Mouse (Mus musculus) cortical plate, adult 2 months (tissue): ENCODE measurements around the gene Cyp4f18. TPM values are rescaled to one million over a fixed set of nuclear protein-coding genes. Genes with fewer than 3 reads are reported as not detected.
"Not testable (repeated sequence)": the region's sequence is repeated elsewhere in the genome, so short reads cannot be mapped to it uniquely, and the experiment has no call there.

Experiments used
- H3K27ac ChIP-seq: fragments of 200-500 bp; 2 replicates; pipeline ENCODE4 v1.5.1; 2012; ENCODE audit warnings: low read length, control low read depth, inconsistent platforms; ENCODE audit not compliant: insufficient read depth
- H3K4me1 ChIP-seq: fragments of 200-500 bp; 2 replicates; pipeline ENCODE4 v1.6.1; 2011; ENCODE audit warnings: low read length; ENCODE audit not compliant: control insufficient read depth, insufficient read depth
- H3K4me3 ChIP-seq: fragments of 200-500 bp; 2 replicates; pipeline ENCODE4 v1.5.1; 2011; ENCODE audit warnings: mild to moderate bottlenecking, low read length, control low read depth; ENCODE audit not compliant: insufficient read depth
- CTCF ChIP-seq: fragments of 200-500 bp; IDR thresholded peaks from 2 replicates; pipeline ENCODE4 v1.5.1; 2011; ENCODE audit warnings: mild to moderate bottlenecking, control low read depth, low read length; ENCODE audit not compliant: insufficient read depth; ENCODE audit errors: extremely low read depth
- POLR2A ChIP-seq: fragments of 200-500 bp; IDR thresholded peaks from 2 replicates; pipeline ENCODE4 v1.6.1; 2011; ENCODE audit warnings: mild to moderate bottlenecking, low read length, control low read depth; ENCODE audit not compliant: insufficient read depth; ENCODE audit errors: extremely low read depth
- polyA plus RNA-seq: library from polyadenylated mRNA; depleted of rRNA; stranded (reverse); fragments of >200 nt; gene quantifications from 2 replicates; pipeline ENCODE4 v1.2.3, GENCODE M21; 2012; rRNA removed

The Cyp4f18 gene
- 0.15 and 0.17 TPM in 2 replicates for polyA plus RNA-seq

GRCm38 (mm10) chr8:72009473-72009872, at the start of gene Cyp4f18:
Gene Cyp4f18 (minus strand): TSS chr8:72009626.
- TF ChIP-seq POLR2A (no peak), CTCF (no peak)

GRCm38 (mm10) chr8:72057643-72058042, 48.2 kb upstream of the Cyp4f18 start:
- H3K4me3 ChIP-seq, H3K27ac ChIP-seq, H3K4me1 ChIP-seq: not testable (repeated sequence)

More at GRCm38 (mm10) chr8:72009473-72009872, at the start of gene Cyp4f18:
- Histone ChIP-seq H3K27ac (no peak within 1 kb of the TSS), H3K4me3 (no peak within 1 kb of the TSS), H3K4me1 (no peaks in the 10 kb centered on the region)

GRCm38 (mm10) chr8:72054633-72055032, 45.2 kb upstream of the Cyp4f18 start:
- not testable (repeated sequence) for H3K4me3 ChIP-seq, H3K27ac ChIP-seq, H3K4me1 ChIP-seq

GRCm38 (mm10) chr8:72042493-72042892, 33.1 kb upstream of the Cyp4f18 start:
- no peak overlapping the region for H3K27ac ChIP-seq
- H3K4me1 ChIP-seq = no peaks in the 10 kb centered on the region
- H3K4me3 ChIP-seq = no peak overlapping the region
- TF ChIP-seq POLR2A = no peak
- no peak for TF ChIP-seq CTCF

GRCm38 (mm10) chr8:72040918-72041317, 31.5 kb upstream of the Cyp4f18 start, which contains the start of gene Olfr372:
Gene Olfr372 (plus strand): TSS chr8:72041218.
- not testable (repeated sequence) for H3K4me3 ChIP-seq, H3K27ac ChIP-seq, H3K4me1 ChIP-seq

GRCm38 (mm10) chr8:72032926-72033325, 23.5 kb upstream of the Cyp4f18 start:
- H3K27ac ChIP-seq, H3K4me3 ChIP-seq, H3K4me1 ChIP-seq: not testable (repeated sequence)

- not testable (repeated sequence) for H3K4me1 ChIP-seq, H3K4me3 ChIP-seq, H3K27ac ChIP-seq
Measured at GRCm38 (mm10) chr8:72024886-72025285, 15.5 kb upstream of the Cyp4f18 start.

GRCm38 (mm10) chr8:72019816-72020215, 10.4 kb upstream of the Cyp4f18 start:
- Histone ChIP-seq H3K4me3 (no peak overlapping the region), H3K27ac (no peak overlapping the region)
- TF ChIP-seq CTCF (no peak), POLR2A (no peak)

GRCm38 (mm10) chr8:72019022-72019421, 9.6 kb upstream of the Cyp4f18 start:
- not testable (repeated sequence) for H3K27ac ChIP-seq, H3K4me1 ChIP-seq

More at GRCm38 (mm10) chr8:72019816-72020215, 10.4 kb upstream of the Cyp4f18 start:
- no peaks in the 10 kb centered on the region for H3K4me1 ChIP-seq

GRCm38 (mm10) chr8:72018141-72018540, 8.7 kb upstream of the Cyp4f18 start:
- Histone ChIP-seq H3K4me3 (no peak overlapping the region), H3K4me1 (no peaks in the 10 kb centered on the region), H3K27ac (no peak overlapping the region)
- TF ChIP-seq CTCF (no peak), POLR2A (no peak)

More at GRCm38 (mm10) chr8:72019022-72019421, 9.6 kb upstream of the Cyp4f18 start:
- not testable (repeated sequence) for H3K4me3 ChIP-seq

GRCm38 (mm10) chr8:72017339-72017738, 7.9 kb upstream of the Cyp4f18 start:
- H3K4me1 ChIP-seq = not testable (repeated sequence)

GRCm38 (mm10) chr8:72013506-72014228, 4.2 kb upstream of the Cyp4f18 start:
- not testable (repeated sequence) for H3K4me3 ChIP-seq, H3K4me1 ChIP-seq, H3K27ac ChIP-seq

More at GRCm38 (mm10) chr8:72017339-72017738, 7.9 kb upstream of the Cyp4f18 start:
- not testable (repeated sequence) for H3K4me3 ChIP-seq, H3K27ac ChIP-seq
